Mouse (Mus musculus) erythroblast, embryonic 14.5 days (primary cell): ENCODE data around the gene Rpl23a.

Source experiments
- GATA1 ChIP-seq: IDR thresholded peaks from 2 replicates; pipeline ENCODE4 v1.6.1; 2012; ENCODE audit warnings: low read length, inconsistent platforms, mixed read lengths
- TAL1 ChIP-seq: IDR thresholded peaks from 3 replicates; pipeline ENCODE4 v1.6.1; 2012; ENCODE audit warnings: low read length, inconsistent platforms, mixed read lengths

- TF ChIP-seq GATA1 = no peak
- TF ChIP-seq TAL1 = no peak
These were observed 37.2 kb downstream of the Rpl23a start for GRCm38 (mm10) chr11:78146168-78146567.
